Mouse (Mus musculus): Measurements from ENCODE around the gene Gss. TPM values are rescaled to one million over a fixed set of nuclear protein-coding genes. Genes with fewer than 3 reads are reported as not detected.
"Not testable (repeated sequence)": the region's sequence is repeated elsewhere in the genome, so short reads cannot be mapped to it uniquely, and the experiment has no call there.

The Gss gene
- total RNA-seq, 2 experiments from 2014 or later = 13.1 to 14.0 TPM

DNA sequence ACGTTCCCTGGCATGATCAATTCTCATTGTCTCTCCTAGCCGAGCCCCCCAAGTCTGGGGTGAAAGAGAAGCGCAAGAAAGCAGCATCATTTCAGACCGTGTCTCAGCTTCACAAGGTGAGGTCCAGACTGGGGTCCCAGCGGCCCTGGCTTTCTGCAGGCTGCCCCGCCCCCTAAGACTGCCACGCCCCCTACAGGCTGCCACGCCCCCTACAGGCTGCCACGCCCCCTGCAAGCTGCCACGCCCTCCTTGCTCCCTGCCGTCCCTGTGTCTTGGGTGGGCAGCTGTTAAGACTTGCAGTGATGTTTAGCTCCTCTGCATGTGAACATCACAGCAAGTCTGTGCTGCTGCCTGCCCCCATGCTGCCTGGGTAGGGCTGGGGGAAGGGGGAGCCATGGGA, 30.0 kb upstream of the Gss start:
- DNase-seq (ENCODE audit: low spot score in 2 of 2) = no peak

DNA sequence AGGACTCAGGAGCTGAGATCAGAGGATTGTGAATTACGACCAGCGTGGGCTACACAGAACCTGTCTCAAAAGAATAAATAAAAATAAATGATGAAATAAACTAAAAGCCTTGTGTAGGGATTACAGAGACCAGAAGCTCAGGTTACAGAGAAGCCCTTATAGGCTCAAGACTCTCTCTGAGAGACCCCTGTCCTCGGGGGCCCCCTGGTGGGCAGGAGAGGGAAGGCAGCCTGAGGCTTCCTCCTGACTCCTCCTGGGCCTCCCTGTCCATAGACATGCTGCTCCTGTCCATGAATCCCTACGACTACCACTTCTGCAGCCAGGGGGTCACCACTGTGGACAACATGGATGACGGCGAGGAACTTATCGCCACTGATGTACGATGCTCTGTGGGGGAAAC, 27.2 kb upstream of the Gss start:
- peak; percentile 84 to 93 for DNase-seq (ENCODE audit: low spot score in 2 of 2)

DNA sequence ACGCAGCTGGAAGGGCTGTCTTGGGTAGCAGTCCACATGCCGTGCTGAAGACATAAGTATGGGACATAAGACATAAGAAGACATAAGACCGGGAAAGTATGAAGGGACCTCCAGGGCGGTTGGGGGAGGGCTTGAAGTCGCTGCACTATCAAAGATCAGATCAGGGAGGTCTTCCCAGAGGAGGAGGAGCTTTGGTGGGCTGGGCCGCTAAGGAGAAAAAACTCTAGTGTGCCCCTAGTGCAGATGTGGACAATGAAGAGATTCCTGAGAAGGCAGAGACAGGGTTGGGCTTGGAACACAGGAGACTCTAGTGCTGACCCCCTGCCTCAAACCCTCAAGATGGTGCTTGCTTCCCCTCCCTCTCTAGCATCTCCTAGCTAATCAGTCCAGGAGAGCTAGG, 24.4 kb upstream of the Gss start:
- DNase-seq (ENCODE audit: low spot score in 2 of 2) = no peak

DNA sequence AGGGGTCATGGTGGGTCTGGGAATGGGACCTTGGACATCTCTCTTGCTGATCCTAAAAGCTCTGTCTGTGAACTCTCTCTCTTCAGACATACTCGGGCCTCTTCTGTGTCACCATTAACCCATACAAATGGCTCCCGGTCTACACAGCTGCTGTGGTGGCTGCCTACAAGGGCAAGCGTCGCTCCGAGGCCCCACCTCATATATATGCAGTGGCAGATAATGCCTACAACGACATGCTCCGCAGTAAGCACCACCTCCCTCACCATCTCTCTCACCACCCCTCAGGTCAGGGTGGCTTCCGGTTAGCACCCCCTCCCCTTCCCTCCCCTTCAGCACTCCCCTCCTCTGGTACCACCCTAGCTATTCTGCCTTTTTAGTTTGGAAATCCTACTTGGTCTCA, 21.3 kb upstream of the Gss start:
- no peak for DNase-seq (ENCODE audit: low spot score in 2 of 2)

DNA sequence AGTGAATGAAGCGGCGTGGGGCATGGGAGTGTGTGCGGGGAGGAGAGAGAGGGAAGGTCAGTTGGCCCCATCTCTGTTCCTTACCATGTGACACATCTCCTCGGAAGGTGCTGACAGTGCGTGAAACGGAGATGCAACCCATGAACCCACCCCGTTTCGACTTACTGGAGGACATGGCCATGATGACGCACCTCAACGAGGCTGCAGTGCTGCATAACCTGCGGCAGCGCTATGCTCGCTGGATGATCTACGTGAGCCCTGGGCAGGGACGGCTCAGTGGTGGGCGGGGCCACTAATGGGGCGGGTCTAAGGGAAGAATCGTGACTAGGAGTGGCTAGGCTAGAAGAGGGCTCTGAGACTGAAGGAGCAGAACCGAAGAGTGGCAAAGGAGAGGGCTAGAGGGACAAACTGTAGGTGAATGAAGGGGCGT, 20.7 kb upstream of the Gss start:
- DNase-seq (ENCODE audit: low spot score in 2 of 2) = no peak

DNA sequence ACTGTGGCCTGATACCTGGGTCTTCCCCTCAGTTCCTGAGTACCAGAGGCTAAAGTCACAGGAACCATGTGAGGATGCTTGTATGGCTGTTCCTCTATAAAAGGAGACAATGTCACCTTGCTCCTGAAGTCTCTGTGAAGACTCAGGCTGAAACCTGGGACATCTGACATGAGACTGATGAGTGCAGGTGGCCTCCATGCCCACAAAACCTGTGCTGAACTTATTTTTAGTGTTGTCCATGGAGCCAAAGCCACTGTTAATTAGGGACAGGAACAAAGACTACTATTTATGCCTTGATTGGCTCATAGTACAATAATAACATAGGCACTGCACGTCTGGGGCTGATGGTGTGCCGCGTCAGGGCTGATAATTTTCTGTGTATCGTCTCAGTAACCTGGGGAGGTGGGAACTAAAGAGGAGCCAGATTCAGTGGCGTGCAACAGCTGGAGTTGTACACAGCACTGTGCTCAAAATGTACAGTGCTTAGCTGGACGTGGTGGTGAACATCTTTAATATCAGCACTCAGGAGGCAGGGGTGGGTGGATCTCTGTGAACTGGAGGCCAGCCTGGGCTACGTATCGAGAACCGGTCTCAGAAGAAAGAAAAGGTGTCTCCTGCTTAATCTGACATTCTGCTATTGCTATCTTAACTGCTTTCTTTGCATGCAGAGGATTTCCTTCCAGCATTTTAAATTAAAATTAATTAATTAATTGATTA, 19.4 kb upstream of the Gss start:
- no peak for DNase-seq (ENCODE audit: low spot score in 2 of 2)

DNA sequence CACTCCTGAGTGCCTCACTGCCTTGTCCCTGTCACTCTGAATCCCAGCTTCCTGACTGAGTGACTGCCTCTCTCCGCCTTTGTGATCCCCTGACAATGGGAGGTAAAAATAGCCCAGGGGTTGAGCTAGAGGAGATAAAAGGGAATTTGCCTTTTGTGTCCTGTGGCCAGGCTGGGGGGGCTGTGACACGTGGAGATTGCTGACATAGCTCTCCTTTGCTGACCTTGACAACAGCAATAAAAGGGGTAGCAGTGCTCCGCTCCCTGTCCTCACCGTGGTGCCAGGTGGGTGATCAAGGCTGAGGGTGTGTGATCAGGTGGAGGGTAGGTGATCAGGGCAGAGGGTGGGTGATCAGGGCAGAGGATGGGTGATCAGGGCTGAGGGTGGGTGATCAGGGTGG, 18.4 kb upstream of the Gss start, which contains the start of gene Myh7b:
Myh7b (plus strand) TSS at position 235 of the 400 bp plus-strand sequence.
- DNase-seq (ENCODE audit: low spot score in 2 of 2) = no peak

DNA sequence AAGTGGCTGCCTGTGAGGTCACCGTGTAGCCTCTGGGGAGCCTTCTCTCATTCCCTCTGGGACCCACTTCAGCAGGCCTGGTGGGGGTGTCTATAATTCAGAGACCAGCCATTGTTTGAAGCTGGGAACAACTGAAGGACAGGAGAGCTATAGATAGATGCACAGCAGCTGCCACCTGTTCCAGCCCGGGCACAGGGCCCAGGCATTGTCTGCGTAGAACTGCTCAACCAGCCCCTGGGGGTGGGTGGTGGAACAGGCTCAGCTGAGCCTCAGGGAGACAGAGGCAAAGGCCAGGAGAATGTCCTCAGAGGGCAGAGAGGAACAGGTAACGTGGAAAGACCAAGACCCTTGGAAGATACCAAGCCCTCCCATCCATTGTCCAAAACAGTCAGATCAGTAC, 13.8 kb upstream of the Gss start:
- peak; percentile 32 to 47 for DNase-seq (ENCODE audit: low spot score in 2 of 2)

DNA sequence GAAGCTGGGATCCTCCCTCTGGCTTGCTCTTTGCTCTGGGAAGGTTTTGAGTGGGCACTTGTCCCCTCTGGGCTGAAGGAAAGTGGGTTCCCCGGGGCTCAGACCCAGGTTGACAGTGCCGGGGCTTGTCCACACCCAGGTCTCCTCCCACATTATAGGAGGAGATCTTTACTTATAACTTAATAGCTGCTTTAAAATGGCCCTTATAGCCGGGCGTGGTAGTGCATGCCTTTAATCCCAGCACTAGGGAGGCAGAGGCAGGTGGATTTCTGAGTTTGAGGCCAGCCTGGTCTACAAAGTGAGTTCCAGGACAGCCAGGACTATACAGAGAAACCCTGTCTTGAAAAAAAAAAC, 12.6 kb upstream of the Gss start:
- not testable (repeated sequence) for DNase-seq (ENCODE audit: low spot score in 2 of 2)

DNA sequence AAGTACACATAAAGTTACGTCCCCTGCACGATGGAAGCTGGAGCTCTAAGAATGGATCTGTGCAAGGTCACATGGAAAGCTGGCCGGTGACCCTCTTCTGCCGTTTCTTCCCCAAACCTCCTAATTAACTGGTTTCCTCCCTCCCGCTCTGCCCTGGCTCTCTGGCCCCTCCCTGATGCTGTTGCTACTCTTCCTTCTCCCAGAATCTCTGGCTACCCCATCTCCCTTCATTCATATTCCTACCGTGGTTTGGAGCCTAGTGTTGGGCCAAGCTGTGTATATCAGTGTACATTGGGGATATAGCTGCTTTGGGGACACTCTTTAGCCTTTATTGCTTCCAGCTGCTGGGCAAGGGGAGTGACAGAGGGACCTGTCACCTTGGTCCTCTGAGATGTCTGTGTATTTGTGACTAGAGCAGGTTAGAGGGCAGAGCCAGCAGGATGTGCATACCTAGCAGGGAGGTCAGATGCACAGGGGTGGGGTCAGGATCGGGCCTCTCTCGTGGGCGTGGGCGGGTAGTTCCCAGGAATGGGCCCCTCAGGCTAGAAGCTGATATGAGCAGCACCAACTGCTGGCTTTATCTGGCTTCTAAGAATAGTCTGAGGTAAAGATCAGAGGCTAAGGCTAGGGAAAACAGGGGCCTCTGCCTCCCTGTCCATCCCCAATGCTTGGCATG, 12.1 kb upstream of the Gss start:
- no peak for DNase-seq (ENCODE audit: low spot score in 2 of 2)

DNA sequence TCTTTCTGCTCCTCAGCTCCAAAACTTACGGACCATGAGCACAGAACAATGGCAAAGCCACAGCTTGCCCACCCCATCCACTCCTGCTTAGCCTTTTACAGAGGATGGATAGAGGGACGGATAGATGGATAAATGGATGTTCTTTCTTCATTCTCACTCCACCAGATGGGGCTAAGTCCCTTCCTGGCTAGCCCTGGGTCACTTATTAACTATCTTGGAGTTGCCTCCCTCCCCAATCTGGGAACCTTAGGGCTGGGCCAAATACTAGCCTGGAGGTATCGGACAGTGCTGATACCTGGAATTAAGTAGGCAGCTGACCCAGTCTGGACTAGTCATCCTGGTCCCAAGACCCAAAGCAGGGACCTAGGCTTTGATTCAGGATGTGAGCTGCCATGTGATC, 11.1 kb upstream of the Gss start:
- no peak for DNase-seq (ENCODE audit: low spot score in 2 of 2)

DNA sequence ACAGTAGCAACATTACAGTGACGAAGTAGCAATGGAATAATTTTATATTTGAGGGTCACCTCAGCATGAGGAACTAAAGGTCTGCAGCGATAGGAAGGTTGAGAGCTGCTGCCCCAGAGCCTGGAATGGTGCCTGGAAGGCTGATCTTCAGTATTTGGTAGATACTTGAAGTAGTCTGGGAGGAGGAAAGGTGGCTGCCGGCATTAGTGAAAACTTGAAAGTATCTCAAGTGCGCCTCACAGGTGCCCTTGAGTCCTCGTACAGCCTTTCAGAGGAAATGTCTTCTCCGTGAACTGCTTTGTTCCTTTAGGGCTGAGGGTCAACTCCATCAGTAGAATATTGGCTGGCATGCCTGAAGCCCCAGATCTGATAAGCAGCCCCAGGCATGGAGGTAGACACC, 2.9 kb upstream of the Gss start:
- DNase-seq (ENCODE audit: low spot score in 2 of 2) = no peak

DNA sequence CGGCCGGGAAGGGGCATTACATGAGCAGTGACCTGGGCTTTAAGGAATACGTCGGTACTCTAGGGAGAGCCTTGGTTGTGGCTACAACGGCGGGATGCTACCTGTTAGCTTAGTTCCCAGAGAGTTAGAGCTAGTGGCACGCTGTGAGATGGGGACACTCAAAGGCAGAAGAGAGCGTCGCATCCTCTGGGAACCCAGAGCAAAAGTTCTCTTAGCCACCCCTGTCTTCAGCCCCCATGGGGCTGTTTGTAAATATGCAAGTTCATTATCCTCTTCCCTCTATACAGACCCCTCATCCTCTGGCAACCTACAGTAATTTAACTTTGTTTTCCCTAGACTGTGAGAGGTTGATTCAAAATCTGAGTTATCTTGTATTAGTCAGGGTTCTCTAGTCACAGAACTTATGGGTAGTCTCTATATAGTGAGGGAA, 259 bp upstream of the Gss start:
- no peak for DNase-seq (ENCODE audit: low spot score in 2 of 2)

DNA sequence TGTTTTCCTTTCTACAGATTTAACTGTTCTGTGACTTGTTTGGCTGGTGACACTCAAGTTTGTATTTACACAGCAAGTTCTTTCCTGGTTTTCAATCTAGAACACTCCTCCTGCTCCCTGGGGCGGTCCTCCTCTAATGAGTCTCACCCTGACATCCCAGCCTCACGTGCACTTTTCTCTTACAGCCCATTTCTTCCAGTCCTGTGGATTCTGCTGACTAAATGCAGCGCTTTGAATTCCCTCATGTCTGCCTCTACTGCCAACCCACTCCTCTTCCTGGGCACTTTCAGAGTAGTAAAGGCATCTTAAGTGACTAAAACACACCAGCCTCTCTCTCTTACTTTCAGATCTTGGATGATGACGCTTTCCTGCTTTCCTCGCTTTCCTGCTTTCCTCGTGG, 934 bp downstream of the Gss start:
- DNase-seq (ENCODE audit: low spot score in 2 of 2) = no peak

DNA sequence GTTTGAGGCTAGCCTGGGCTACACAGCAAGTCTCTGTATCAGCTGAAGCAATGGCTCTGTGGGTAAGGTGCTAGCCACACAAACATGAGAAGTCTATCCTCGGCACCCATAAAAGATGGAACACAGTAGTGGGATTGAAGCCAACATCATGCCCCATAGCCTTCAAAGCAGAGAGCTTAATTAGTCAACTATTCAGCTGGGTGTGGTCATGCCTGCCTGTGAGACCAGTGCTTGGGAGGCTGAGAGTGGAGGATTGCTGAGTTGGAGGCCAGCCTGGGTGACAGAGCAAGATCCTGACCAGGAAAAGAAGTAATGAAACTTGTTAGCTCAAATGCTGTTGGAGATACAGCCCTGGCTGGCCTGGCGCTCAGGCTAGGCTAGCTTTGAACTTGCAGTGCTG, 1.7 kb downstream of the Gss start:
- no peak for DNase-seq (ENCODE audit: low spot score in 2 of 2)

DNA sequence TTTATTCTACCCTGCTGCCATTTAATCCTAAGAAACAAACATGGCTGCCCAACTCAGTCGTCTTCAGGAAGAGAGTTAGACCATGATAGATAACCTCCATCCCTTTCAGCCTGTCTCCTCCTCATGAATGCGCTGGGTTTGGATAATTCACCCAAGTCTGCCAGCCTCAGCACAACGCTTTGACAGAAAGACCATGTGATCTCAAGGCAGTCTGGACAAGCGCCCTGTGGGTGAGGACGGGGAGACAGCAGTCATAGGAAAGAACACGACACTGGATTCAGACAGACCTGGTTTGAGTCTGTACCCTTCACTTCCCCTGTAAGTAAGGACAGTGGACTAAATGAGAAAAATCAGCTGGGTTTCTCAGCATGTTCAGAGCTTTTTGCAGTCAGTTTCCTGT, 3.1 kb downstream of the Gss start:
- no peak for DNase-seq (ENCODE audit: low spot score in 2 of 2)

DNA sequence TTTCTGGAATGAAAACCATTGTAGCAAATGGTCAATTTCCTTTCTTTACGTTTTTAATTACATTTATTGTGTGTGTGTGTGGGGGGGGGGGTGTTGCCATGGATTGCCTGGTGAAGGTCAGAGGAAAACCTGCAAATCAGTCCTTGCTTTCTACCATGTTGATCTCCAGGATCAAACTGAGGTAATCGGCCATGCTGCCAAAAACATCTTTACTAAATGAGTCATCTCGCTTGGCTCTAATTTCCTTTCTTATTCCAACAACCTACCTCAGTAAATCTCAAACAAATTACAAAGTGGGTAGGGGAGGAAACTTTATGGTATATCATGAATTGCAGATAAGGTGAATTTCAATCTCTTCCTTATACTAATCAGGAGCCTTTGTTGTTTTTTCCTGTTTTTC, 4.5 kb downstream of the Gss start:
- no peak for DNase-seq (ENCODE audit: low spot score in 2 of 2)

DNA sequence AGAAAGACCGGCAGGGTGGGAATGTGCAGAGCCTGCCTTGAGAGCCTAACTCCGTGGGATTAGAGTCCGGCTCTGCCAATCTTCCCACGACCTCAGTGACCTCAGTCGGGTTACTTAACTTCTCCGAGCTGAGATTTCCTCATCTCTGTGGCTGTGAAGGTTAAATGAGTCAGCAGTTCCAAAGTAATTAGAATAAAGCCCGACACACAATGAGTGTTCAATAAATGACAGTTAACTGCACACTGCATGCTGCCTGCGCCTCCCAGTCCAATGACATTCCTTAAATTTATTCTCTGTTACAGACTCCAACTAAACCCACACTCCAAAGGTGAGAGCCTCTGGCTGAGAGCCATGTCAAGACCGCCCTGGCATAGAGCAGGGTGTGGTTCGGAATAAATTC, 7.1 kb downstream of the Gss start:
- DNase-seq (ENCODE audit: low spot score in 2 of 2) = no peak

DNA sequence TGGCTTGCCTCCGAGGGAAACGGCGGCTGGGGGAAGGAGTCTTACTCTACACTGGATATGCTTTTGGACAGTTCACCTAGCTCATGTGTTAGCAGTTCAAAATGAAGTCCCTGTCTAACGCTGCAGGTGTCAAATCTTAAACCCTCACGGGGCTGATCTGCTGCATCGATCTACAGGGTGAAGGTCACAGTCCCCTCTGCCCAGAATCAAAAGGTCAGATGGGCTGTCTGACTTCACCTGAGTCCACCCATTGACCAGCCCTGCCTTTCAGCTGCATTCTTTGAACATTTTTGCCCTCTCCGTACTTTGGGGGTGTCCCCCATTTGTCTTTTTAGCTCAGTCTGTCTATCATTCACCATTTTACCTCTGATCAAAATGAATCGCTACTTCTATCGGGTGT, 7.5 kb downstream of the Gss start:
- DNase-seq (ENCODE audit: low spot score in 2 of 2) = no peak

DNA sequence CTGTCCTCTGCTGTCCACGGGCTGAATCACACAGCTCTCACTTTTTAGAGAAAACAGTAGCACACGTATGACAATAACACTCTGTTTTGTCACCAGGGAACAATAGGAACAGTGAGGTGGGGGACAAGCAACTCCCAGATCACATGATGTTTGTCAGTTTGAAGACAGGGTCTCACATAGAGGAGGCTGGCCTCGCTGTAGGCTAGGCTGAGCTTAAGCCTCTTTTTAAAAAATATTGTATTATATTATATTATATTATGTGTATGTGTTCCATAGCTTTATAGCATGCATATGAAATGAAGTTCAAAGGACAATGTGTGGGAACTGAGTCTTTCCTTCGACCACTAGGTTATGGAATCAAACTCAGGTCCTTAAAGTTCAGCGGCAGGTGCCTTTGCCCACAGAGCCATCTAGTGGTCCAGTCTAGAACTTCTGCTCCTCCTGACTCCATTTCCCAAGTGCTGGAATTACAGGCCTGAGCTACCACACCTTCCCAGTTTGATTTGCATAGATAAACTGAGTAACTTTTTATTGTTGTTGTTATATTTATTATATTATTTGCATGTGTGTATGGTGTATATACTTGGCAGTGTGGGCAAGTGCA, 8.6 kb downstream of the Gss start:
- peak; percentile 53 to 72 for DNase-seq (ENCODE audit: low spot score in 2 of 2)

DNA sequence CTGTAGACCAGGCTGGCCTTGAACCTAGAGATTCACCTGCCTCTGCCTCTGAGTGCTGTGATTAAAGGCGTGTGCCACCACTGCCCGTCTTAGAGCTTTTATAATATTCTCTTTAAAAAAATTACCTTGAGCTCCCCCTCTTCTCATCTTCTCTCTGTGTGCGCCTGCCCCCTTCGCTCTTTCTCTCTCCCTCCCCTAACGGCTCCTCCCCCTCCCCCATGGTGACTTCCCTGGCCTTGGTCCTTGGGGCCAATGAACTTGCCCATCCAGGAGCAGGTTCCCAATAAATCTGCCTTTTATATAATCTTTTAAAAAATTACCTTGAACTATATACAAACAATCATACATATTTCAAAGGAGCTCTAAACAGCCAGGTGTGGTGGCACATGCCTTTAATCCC, 9.6 kb downstream of the Gss start:
- DNase-seq (ENCODE audit: low spot score in 2 of 2) = no peak

DNA sequence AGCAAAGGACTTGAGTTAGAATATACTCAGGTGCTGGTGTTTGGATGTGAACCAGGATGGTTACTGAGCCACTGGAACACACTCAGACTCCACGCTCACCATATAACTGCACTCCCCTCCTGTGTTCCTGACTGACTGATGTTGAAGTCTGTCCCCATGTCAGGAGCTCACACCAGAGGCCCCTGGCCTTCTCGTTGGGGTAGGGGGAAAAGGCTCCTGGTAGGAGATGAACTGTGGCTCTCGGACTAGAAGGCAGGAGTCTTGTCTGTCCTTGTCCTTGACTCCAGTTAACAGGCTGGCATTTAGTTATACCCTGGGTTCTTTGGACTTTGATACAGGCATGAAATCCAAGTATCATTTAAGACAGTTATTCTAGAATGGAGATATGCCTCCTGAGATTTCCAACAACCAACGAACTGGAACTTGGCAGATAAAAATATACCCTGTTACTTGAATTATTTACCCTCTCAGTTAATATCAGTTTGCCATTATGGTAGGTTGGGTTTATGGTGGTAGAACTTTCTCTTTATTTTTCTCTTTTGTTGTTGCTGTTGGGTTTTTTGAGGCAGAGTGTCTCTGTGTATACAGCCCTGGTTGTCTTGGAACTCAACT, 10.1 kb downstream of the Gss start:
- no peak for DNase-seq (ENCODE audit: low spot score in 2 of 2)
